Mouse (Mus musculus) heart, embryonic 10.5 days (tissue): ENCODE data around the gene Hyls1. TPM values are rescaled to one million over a fixed set of nuclear protein-coding genes. Genes with fewer than 3 reads are reported as not detected.
A peak's percentile ranks its signal among the peaks of the same experiment; 100 is the strongest.

Source experiments
- DNase-seq: peaks from one replicate; pipeline ENCODE4 v3.0.0-alpha.2; 2017; ENCODE audit warnings: low spot score
- H3K27ac ChIP-seq: fragments of 300-500 bp; sonication (generic); 2 replicates; pipeline ENCODE4 v1.5.1; 2016; ENCODE audit warnings: mild to moderate bottlenecking
- H3K27me3 ChIP-seq: fragments of 300-500 bp; sonication (generic); 2 replicates; pipeline ENCODE4 v1.6.1; 2016; ENCODE audit warnings: mild to moderate bottlenecking; ENCODE audit not compliant: poor library complexity, insufficient read depth, severe bottlenecking
- H3K36me3 ChIP-seq: fragments of 300-500 bp; sonication (generic); 2 replicates; pipeline ENCODE4 v1.6.1; 2016; ENCODE audit warnings: mild to moderate bottlenecking, moderate library complexity
- H3K4me1 ChIP-seq: fragments of 300-500 bp; sonication (generic); 2 replicates; pipeline ENCODE4 v1.6.1; 2016; ENCODE audit warnings: mild to moderate bottlenecking
- H3K4me3 ChIP-seq: fragments of 300-500 bp; sonication (generic); 2 replicates; pipeline ENCODE4 v1.5.1; 2016; ENCODE audit warnings: mild to moderate bottlenecking, moderate library complexity
- H3K9me3 ChIP-seq: fragments of 300-500 bp; sonication (generic); 2 replicates; pipeline ENCODE4 v1.6.1; 2016; ENCODE audit warnings: mild to moderate bottlenecking, moderate library complexity
- WGBS: fragments of 180-500 bp; shearing (Covaris S2); methylation state at CpG from one replicate; pipeline ENCODE4 v1.1.7; 2016; 5-methylcytosine and 5-hydroxymethylcytosine counted together
- polyA plus RNA-seq: library from polyadenylated mRNA; unstranded; fragments of >200 nt; fragmentation: Nextera tagmentation; extraction: Ambion mirVana; gene quantifications from 2 replicates; pipeline ENCODE4 v1.2.1, GENCODE M21; 2016

Hyls1 gene
- polyA plus RNA-seq, 1 experiment from 2014 or later = 12.4 TPM

- DNase-seq = no peak
- Histone ChIP-seq H3K27me3 (peaks cover 12% of the 10 kb centered on the region; the same call in 1 of the 2 replicates), H3K27ac (no peak overlapping the region), H3K4me3 (no peak overlapping the region), H3K36me3 (peaks cover 32% of the 10 kb centered on the region), H3K9me3 (no peaks in the 10 kb centered on the region), H3K4me1 (peaks cover 17% of the 10 kb centered on the region)
- WGBS = 92% methylated on average over 11 of the region's 11 CpGs
Observed at GRCm38 (mm10) chr9:35561076-35561475, 9.1 kb downstream of the Hyls1 start.

GRCm38 (mm10) chr9:35559009-35559890 is 10.9 kb downstream of the Hyls1 start:
- Histone ChIP-seq H3K36me3 (peaks cover 16% of the 10 kb centered on the region), H3K9me3 (no peaks in the 10 kb centered on the region), H3K4me3 (peak overlapping the region; percentile 83), H3K27ac (peak overlapping the region; percentile 88), H3K4me1 (peaks cover 11% of the 10 kb centered on the region), H3K27me3 (peaks cover 12% of the 10 kb centered on the region; the same call in 1 of the 2 replicates)
- WGBS = 1% methylated on average over 31 of the region's 31 CpGs
- peak; percentile 96 for DNase-seq

GRCm38 (mm10) chr9:35558257-35559008 is 11.8 kb downstream of the Hyls1 start, which contains the start of the genes Ddx25 and Pus3:
Gene Ddx25 (minus strand): TSS chr9:35558528.
Gene Pus3 (plus strand): TSS chr9:35558595.
- peak within 1 kb of the TSS; percentile 83 for H3K4me3 ChIP-seq
- H3K9me3 ChIP-seq = no peaks in the 10 kb centered on the region
- DNase-seq = peak; percentile 80
- peaks cover 11% of the 10 kb centered on the region for H3K4me1 ChIP-seq
- WGBS = under 1% methylated on average over 56 of the region's 59 CpGs
- peaks cover 15% of the 10 kb centered on the region for H3K36me3 ChIP-seq
- peak within 1 kb of the TSS; percentile 88 for H3K27ac ChIP-seq
- peaks cover 12% of the 10 kb centered on the region; the same call in 1 of the 2 replicates for H3K27me3 ChIP-seq

- Histone ChIP-seq H3K36me3 (peaks cover 8% of the 10 kb centered on the region), H3K27me3 (peaks cover 12% of the 10 kb centered on the region; the same call in 1 of the 2 replicates), H3K4me3 (no peak overlapping the region), H3K4me1 (peaks cover 11% of the 10 kb centered on the region), H3K27ac (no peak overlapping the region), H3K9me3 (no peaks in the 10 kb centered on the region)
- DNase-seq = peak; percentile 58
- WGBS = 48% methylated on average over 12 of the region's 12 CpGs
Observed at GRCm38 (mm10) chr9:35556494-35557102, 13.6 kb downstream of the Hyls1 start.

- DNase-seq = peak; percentile 68
- Histone ChIP-seq H3K4me3 (no peak overlapping the region), H3K27me3 (no peaks in the 10 kb centered on the region), H3K4me1 (no peaks in the 10 kb centered on the region), H3K9me3 (no peaks in the 10 kb centered on the region), H3K27ac (no peak overlapping the region), H3K36me3 (no peaks in the 10 kb centered on the region)
- WGBS = 82% methylated on average over 9 of the region's 9 CpGs
Observed at GRCm38 (mm10) chr9:35548455-35548854, 21.7 kb downstream of the Hyls1 start.

- Histone ChIP-seq H3K27ac (no peak overlapping the region), H3K36me3 (no peaks in the 10 kb centered on the region), H3K4me1 (no peaks in the 10 kb centered on the region), H3K27me3 (no peaks in the 10 kb centered on the region), H3K9me3 (no peaks in the 10 kb centered on the region), H3K4me3 (no peak overlapping the region)
- 73% methylated on average over 9 of the region's 9 CpGs for WGBS
- DNase-seq = peak; percentile 65
Observed at GRCm38 (mm10) chr9:35546745-35547144, 23.5 kb downstream of the Hyls1 start.

GRCm38 (mm10) chr9:35545704-35546103 is 24.5 kb downstream of the Hyls1 start:
- 70% methylated on average over 12 of the region's 12 CpGs for WGBS
- Histone ChIP-seq H3K9me3 (no peaks in the 10 kb centered on the region), H3K4me1 (no peaks in the 10 kb centered on the region), H3K36me3 (no peaks in the 10 kb centered on the region), H3K27ac (no peak overlapping the region), H3K27me3 (no peaks in the 10 kb centered on the region), H3K4me3 (no peak overlapping the region)
- peak; percentile 73 for DNase-seq

GRCm38 (mm10) chr9:35544666-35545065 is 25.5 kb downstream of the Hyls1 start:
- no peaks in the 10 kb centered on the region for H3K27me3 ChIP-seq
- 79% methylated on average over 2 of the region's 2 CpGs for WGBS
- H3K4me1 ChIP-seq = no peaks in the 10 kb centered on the region
- no peaks in the 10 kb centered on the region for H3K9me3 ChIP-seq
- H3K27ac ChIP-seq = no peak overlapping the region
- no peaks in the 10 kb centered on the region for H3K36me3 ChIP-seq
- no peak for DNase-seq
- no peak overlapping the region for H3K4me3 ChIP-seq

GRCm38 (mm10) chr9:35543099-35543860 is 26.9 kb downstream of the Hyls1 start:
- no peaks in the 10 kb centered on the region for H3K9me3 ChIP-seq
- H3K4me3 ChIP-seq = no peak overlapping the region
- no peak overlapping the region for H3K27ac ChIP-seq
- H3K27me3 ChIP-seq = no peaks in the 10 kb centered on the region
- H3K36me3 ChIP-seq = no peaks in the 10 kb centered on the region
- 83% methylated on average over 14 of the region's 14 CpGs for WGBS
- peak; percentile 64 for DNase-seq
- H3K4me1 ChIP-seq = peaks cover 6% of the 10 kb centered on the region

- no peaks in the 10 kb centered on the region for H3K9me3 ChIP-seq
- no peaks in the 10 kb centered on the region for H3K27me3 ChIP-seq
- peaks cover 14% of the 10 kb centered on the region for H3K4me1 ChIP-seq
- no peak overlapping the region for H3K4me3 ChIP-seq
- WGBS = 61% methylated on average over 6 of the region's 6 CpGs
- H3K36me3 ChIP-seq = no peaks in the 10 kb centered on the region
- peak; percentile 66 for DNase-seq
- no peak overlapping the region for H3K27ac ChIP-seq
Observed at GRCm38 (mm10) chr9:35541941-35542340, 28.3 kb downstream of the Hyls1 start.

- H3K27ac ChIP-seq = no peak overlapping the region
- H3K27me3 ChIP-seq = no peaks in the 10 kb centered on the region
- H3K4me3 ChIP-seq = no peak overlapping the region
- 8% methylated on average over 6 of the region's 6 CpGs for WGBS
- H3K36me3 ChIP-seq = no peaks in the 10 kb centered on the region
- no peaks in the 10 kb centered on the region for H3K9me3 ChIP-seq
- H3K4me1 ChIP-seq = peaks cover 14% of the 10 kb centered on the region
- peak; percentile 82 for DNase-seq
Observed at GRCm38 (mm10) chr9:35541488-35541887, 28.7 kb downstream of the Hyls1 start.

- 84% methylated on average over 5 of the region's 5 CpGs for WGBS
- peaks cover 14% of the 10 kb centered on the region for H3K4me1 ChIP-seq
- no peaks in the 10 kb centered on the region for H3K9me3 ChIP-seq
- no peak overlapping the region for H3K27ac ChIP-seq
- no peaks in the 10 kb centered on the region for H3K36me3 ChIP-seq
- H3K4me3 ChIP-seq = no peak overlapping the region
- DNase-seq = peak; percentile 58
- no peaks in the 10 kb centered on the region for H3K27me3 ChIP-seq
Observed at GRCm38 (mm10) chr9:35541024-35541423, 29.2 kb downstream of the Hyls1 start.
